8 mouse cellular contexts compared by ENCODE assay signal in genomic region chr12:83114396-83115053, GRCm38 (mm10).
A peak's percentile ranks its signal among the peaks of the same experiment; 100 is the strongest.
DNase-seq lines count a peak whose midpoint lies in the region; ATAC-seq and TF ChIP-seq lines count a peak whose summit lies in the region.

No protein-coding gene starts in this region.

- 42% methylated on average over 5 of the region's 5 CpGs for WGBS in kidney, embryonic 15.5 days
- WGBS in forebrain, embryonic 14.5 days: 44% methylated on average over 5 of the region's 5 CpGs
- WGBS in midbrain, postnatal 0 days: 22% methylated on average over 5 of the region's 5 CpGs

- intact Hi-C loops in left cerebral cortex, postnatal 14 days (cut with DNase I): loop anchor here (1.0 to 5.0 kb wide), 2 partner anchors 373 to 388 kb away; partner anchors contain the start of gene Dpf3

- no peak for ATAC-seq in kidney, embryonic 15.5 days (replicated peaks; ENCODE audit: low FRiP score)
- peak; percentile 51; the same call in 1 of the 2 replicates for ATAC-seq in forebrain, embryonic 14.5 days
- ATAC-seq in midbrain, postnatal 0 days (ENCODE audit: low FRiP score): no peak

- no peak overlapping the region for H3K27ac ChIP-seq in kidney, embryonic 15.5 days
- H3K27ac ChIP-seq in forebrain, embryonic 14.5 days (ENCODE audit: low read depth, low read length): no peak overlapping the region
- no peak overlapping the region for H3K27ac ChIP-seq in midbrain, postnatal 0 days (ENCODE audit: low read depth, low read length)
- no peak overlapping the region for H3K27ac ChIP-seq in testis, adult 2 months (ENCODE audit: control insufficient read depth, insufficient read depth, low read depth, low read length)

- DNase-seq in kidney, adult 18-20 months: peak; percentile 73
- peak; percentile 84 to 88 for DNase-seq in cerebellum, adult 18-20 months
- peak; percentile 82 for DNase-seq in forebrain, embryonic 14.5 days (ENCODE audit: low spot score)
- DNase-seq in hindlimb bud, embryonic 11.5 days (ENCODE audit: extremely low spot score, low read depth, low spot score): peak; percentile 20
- DNase-seq in left cerebral cortex, postnatal 14 days (ENCODE audit: low spot score in 2 of 2): peak; percentile 69 to 82
- peak; percentile 79 for DNase-seq in midbrain, postnatal 0 days (ENCODE audit: low spot score)

- no peak overlapping the region for H3K9ac ChIP-seq in kidney, embryonic 15.5 days
- H3K9ac ChIP-seq in forebrain, embryonic 14.5 days (ENCODE audit: low read length): no peak overlapping the region
- H3K9ac ChIP-seq in midbrain, postnatal 0 days (replicated peaks; ENCODE audit: low read length, poor library complexity, severe bottlenecking): 0 out of 2 replicates have a peak overlapping the region, but pooled peaks have one; percentile 8

- peak; percentile 94 for TF ChIP-seq CTCF in midbrain, postnatal 0 days (IDR thresholded peaks at IDR 0.05)
- TF ChIP-seq CTCF in testis, adult 2 months (IDR thresholded peaks at IDR 0.05; ENCODE audit: control insufficient read depth, insufficient read depth, insufficient replicate concordance, low read depth, low read length): peak; percentile 44; the same call in 1 of the 2 replicates

- no peak overlapping the region for H3K4me3 ChIP-seq in kidney, embryonic 15.5 days (replicated peaks)
- H3K4me3 ChIP-seq in forebrain, embryonic 14.5 days (ENCODE audit: low read depth, low read length): no peak overlapping the region
- no peak overlapping the region for H3K4me3 ChIP-seq in midbrain, postnatal 0 days (ENCODE audit: low read depth, low read length)
- no peak overlapping the region for H3K4me3 ChIP-seq in testis, adult 2 months (ENCODE audit: control insufficient read depth, low read depth, low read length)

- H3K36me3 ChIP-seq in kidney, embryonic 15.5 days: no peaks in the 10 kb centered on the region
- H3K36me3 ChIP-seq in forebrain, embryonic 14.5 days (ENCODE audit: control insufficient read depth, insufficient read depth, low read length): no peaks in the 10 kb centered on the region
- H3K36me3 ChIP-seq in midbrain, postnatal 0 days (ENCODE audit: insufficient read depth, low read length): no peaks in the 10 kb centered on the region
- no peaks in the 10 kb centered on the region for H3K36me3 ChIP-seq in testis, adult 2 months (ENCODE audit: control insufficient read depth, insufficient read depth, low read length)

- peaks cover 9% of the 10 kb centered on the region; the same call in 1 of the 2 replicates for H3K4me1 ChIP-seq in kidney, embryonic 15.5 days
- H3K4me1 ChIP-seq in forebrain, embryonic 14.5 days (ENCODE audit: control insufficient read depth, insufficient read depth, low read length): peaks cover 3% of the 10 kb centered on the region; the same call in 1 of the 2 replicates
- H3K4me1 ChIP-seq in midbrain, postnatal 0 days (ENCODE audit: insufficient read depth, low read length): 0 out of 2 replicates have a peak, but pooled peaks cover 7% of the 10 kb centered on the region
- H3K4me1 ChIP-seq in testis, adult 2 months (ENCODE audit: control insufficient read depth, insufficient read depth, low read length): no peaks in the 10 kb centered on the region

- no peaks in the 10 kb centered on the region for H3K9me3 ChIP-seq in kidney, embryonic 15.5 days (replicated peaks)
- no peaks in the 10 kb centered on the region for H3K9me3 ChIP-seq in forebrain, embryonic 14.5 days (replicated peaks; ENCODE audit: control insufficient read depth, low read length)
- no peaks in the 10 kb centered on the region for H3K9me3 ChIP-seq in midbrain, postnatal 0 days (ENCODE audit: low read length)

- H3K27me3 ChIP-seq in kidney, embryonic 15.5 days: no peaks in the 10 kb centered on the region
- no peaks in the 10 kb centered on the region for H3K27me3 ChIP-seq in forebrain, embryonic 14.5 days (replicated peaks; ENCODE audit: control insufficient read depth, insufficient read depth, low read length)
- no peaks in the 10 kb centered on the region for H3K27me3 ChIP-seq in midbrain, postnatal 0 days (ENCODE audit: insufficient read depth, low read length)
- no peaks in the 10 kb centered on the region for H3K27me3 ChIP-seq in testis, adult 2 months (ENCODE audit: control insufficient read depth, insufficient read depth, low read length)

- no peak overlapping the region for H3K4me2 ChIP-seq in kidney, embryonic 15.5 days
- H3K4me2 ChIP-seq in forebrain, embryonic 14.5 days (ENCODE audit: low read length): no peak overlapping the region
- no peak overlapping the region for H3K4me2 ChIP-seq in midbrain, postnatal 0 days (ENCODE audit: low read depth, low read length, poor library complexity, severe bottlenecking)

- TF ChIP-seq POLR2A in testis, adult 2 months (IDR thresholded peaks at IDR 0.05; ENCODE audit: control insufficient read depth, low read depth, low read length): no peak

Comparison
In these comparisons a context has a peak if more than half of its experiments do, and no peak if none do; other contexts are left out.
1. DNase-seq: peak in every context shown above with its lines; median percentile 86 in cerebellum, adult 18-20 months; 82 in forebrain, embryonic 14.5 days; 79 in midbrain, postnatal 0 days; 76 in left cerebral cortex, postnatal 14 days; 73 in kidney, adult 18-20 months; 20 in hindlimb bud, embryonic 11.5 days.